Mouse (Mus musculus): ENCODE measurements around the gene Chrm3. TPM values are rescaled to one million over a fixed set of nuclear protein-coding genes. Genes with fewer than 3 reads are reported as not detected.

Chrm3 gene
- total and polyA plus RNA-seq, 2 experiments from 2014 or later: 2.8 to 14.8 TPM

GRCm38 (mm10) chr13:9900653-9901385 lies 459.8 kb downstream of the Chrm3 start:
- Histone ChIP-seq H3K9ac (no peak overlapping the region), H3K27ac (ENCODE audit: low read depth, low read length) (no peak overlapping the region), H3K36me3 (ENCODE audit: insufficient read depth) (no peaks in the 10 kb centered on the region), H3K9me3 (ENCODE audit: low read length) (no peaks in the 10 kb centered on the region), H3K4me1 (ENCODE audit: insufficient read depth) (no peaks in the 10 kb centered on the region), H3K27me3 (ENCODE audit: insufficient read depth, low read length) (no peaks in the 10 kb centered on the region), H3K4me3 (ENCODE audit: low read depth, low read length) (no peak overlapping the region), H3K4me2 (ENCODE audit: low read depth) (no peak overlapping the region)
- DNase-seq: no peak
- WGBS: 88% methylated on average over 5 of the region's 5 CpGs
- TF ChIP-seq CTCF (IDR thresholded peaks at IDR 0.05; ENCODE audit: low read depth): no peak
- no peak for ATAC-seq

GRCm38 (mm10) chr13:9898664-9899369 lies 461.8 kb downstream of the Chrm3 start:
- no peak overlapping the region for H3K9ac ChIP-seq
- no peaks in the 10 kb centered on the region for H3K4me1 ChIP-seq (ENCODE audit: insufficient read depth)
- no peak overlapping the region for H3K27ac ChIP-seq (ENCODE audit: low read depth, low read length)
- H3K4me3 ChIP-seq (ENCODE audit: low read depth, low read length): no peak overlapping the region
- no peaks in the 10 kb centered on the region for H3K27me3 ChIP-seq (ENCODE audit: insufficient read depth, low read length)
- no peak for TF ChIP-seq CTCF (IDR thresholded peaks at IDR 0.05; ENCODE audit: low read depth)
- DNase-seq: no peak
- 79% methylated on average over 3 of the region's 3 CpGs for WGBS
- no peak for ATAC-seq
- no peak overlapping the region for H3K4me2 ChIP-seq (ENCODE audit: low read depth)
- no peaks in the 10 kb centered on the region for H3K36me3 ChIP-seq (ENCODE audit: insufficient read depth)
- no peaks in the 10 kb centered on the region for H3K9me3 ChIP-seq (ENCODE audit: low read length)

- no peak overlapping the region for H3K27ac ChIP-seq (ENCODE audit: low read depth, low read length)
- H3K9me3 ChIP-seq (ENCODE audit: low read length): no peaks in the 10 kb centered on the region
- no peak overlapping the region for H3K4me2 ChIP-seq (ENCODE audit: low read depth)
- DNase-seq (no peak), ATAC-seq (no peak)
- no peak overlapping the region for H3K4me3 ChIP-seq (ENCODE audit: low read depth, low read length)
- H3K9ac ChIP-seq: no peak overlapping the region
- H3K36me3 ChIP-seq (ENCODE audit: insufficient read depth): no peaks in the 10 kb centered on the region
- no peaks in the 10 kb centered on the region for H3K4me1 ChIP-seq (ENCODE audit: insufficient read depth)
- WGBS: 76% methylated on average over 1 of the region's 1 CpGs
- TF ChIP-seq CTCF (IDR thresholded peaks at IDR 0.05; ENCODE audit: low read depth): no peak
- no peaks in the 10 kb centered on the region for H3K27me3 ChIP-seq (ENCODE audit: insufficient read depth, low read length)
Observed at GRCm38 (mm10) chr13:9897231-9897630, 463.4 kb downstream of the Chrm3 start.

- Histone ChIP-seq H3K4me2 (ENCODE audit: low read depth) (no peak overlapping the region), H3K4me3 (ENCODE audit: low read depth, low read length) (no peak overlapping the region), H3K36me3 (ENCODE audit: insufficient read depth) (no peaks in the 10 kb centered on the region), H3K9me3 (ENCODE audit: low read length) (no peaks in the 10 kb centered on the region), H3K27me3 (ENCODE audit: insufficient read depth, low read length) (no peaks in the 10 kb centered on the region), H3K4me1 (ENCODE audit: insufficient read depth) (no peaks in the 10 kb centered on the region), H3K27ac (ENCODE audit: low read depth, low read length) (no peak overlapping the region), H3K9ac (no peak overlapping the region)
- WGBS: 84% methylated on average over 11 of the region's 11 CpGs
- DNase-seq (no peak), ATAC-seq (no peak)
- TF ChIP-seq CTCF (IDR thresholded peaks at IDR 0.05; ENCODE audit: low read depth): no peak
Observed at GRCm38 (mm10) chr13:9895045-9895625, 465.5 kb downstream of the Chrm3 start.

- TF ChIP-seq CTCF (IDR thresholded peaks at IDR 0.05; ENCODE audit: low read depth): peak; percentile 53
- Histone ChIP-seq H3K27ac (ENCODE audit: low read depth, low read length) (no peak overlapping the region), H3K9ac (no peak overlapping the region), H3K4me1 (ENCODE audit: insufficient read depth) (no peaks in the 10 kb centered on the region), H3K9me3 (ENCODE audit: low read length) (no peaks in the 10 kb centered on the region), H3K27me3 (ENCODE audit: insufficient read depth, low read length) (no peaks in the 10 kb centered on the region), H3K36me3 (ENCODE audit: insufficient read depth) (no peaks in the 10 kb centered on the region), H3K4me3 (ENCODE audit: low read depth, low read length) (no peak overlapping the region), H3K4me2 (ENCODE audit: low read depth) (no peak overlapping the region)
- 50% methylated on average over 1 of the region's 1 CpGs for WGBS
- DNase-seq (peak; percentile 46), ATAC-seq (peak; percentile 69)
Observed at GRCm38 (mm10) chr13:9891088-9891487, 469.6 kb downstream of the Chrm3 start.

- no peak for TF ChIP-seq CTCF (IDR thresholded peaks at IDR 0.05; ENCODE audit: low read depth)
- Histone ChIP-seq H3K36me3 (ENCODE audit: insufficient read depth) (no peaks in the 10 kb centered on the region), H3K27ac (ENCODE audit: low read depth, low read length) (no peak overlapping the region), H3K4me3 (ENCODE audit: low read depth, low read length) (no peak overlapping the region), H3K4me1 (ENCODE audit: insufficient read depth) (no peaks in the 10 kb centered on the region), H3K27me3 (ENCODE audit: insufficient read depth, low read length) (no peaks in the 10 kb centered on the region), H3K9me3 (ENCODE audit: low read length) (no peaks in the 10 kb centered on the region), H3K4me2 (ENCODE audit: low read depth) (no peak overlapping the region), H3K9ac (no peak overlapping the region)
- 44% methylated on average over 5 of the region's 5 CpGs for whole genome bisulfite sequencing
- ATAC-seq (peak; percentile 50; the same call in 1 of the 2 replicates), DNase-seq (no peak)
Observed at GRCm38 (mm10) chr13:9890460-9890859, 470.2 kb downstream of the Chrm3 start.

GRCm38 (mm10) chr13:9889954-9890353 lies 470.7 kb downstream of the Chrm3 start:
- Histone ChIP-seq H3K9ac (no peak overlapping the region), H3K4me3 (ENCODE audit: low read depth, low read length) (no peak overlapping the region), H3K27me3 (ENCODE audit: insufficient read depth, low read length) (no peaks in the 10 kb centered on the region), H3K9me3 (ENCODE audit: low read length) (no peaks in the 10 kb centered on the region), H3K4me2 (ENCODE audit: low read depth) (no peak overlapping the region), H3K36me3 (ENCODE audit: insufficient read depth) (no peaks in the 10 kb centered on the region), H3K4me1 (ENCODE audit: insufficient read depth) (no peaks in the 10 kb centered on the region), H3K27ac (ENCODE audit: low read depth, low read length) (no peak overlapping the region)
- ATAC-seq (no peak), DNase-seq (no peak)
- 71% methylated on average over 1 of the region's 1 CpGs for WGBS
- TF ChIP-seq CTCF (IDR thresholded peaks at IDR 0.05; ENCODE audit: low read depth): no peak
